Mouse (Mus musculus): Measurements from ENCODE around the gene Gstt2.

- no peak for TF ChIP-seq CTCF (IDR thresholded peaks at IDR 0.05; ENCODE audit: low read depth, low read length)
- no peak for TF ChIP-seq POLR2A (IDR thresholded peaks at IDR 0.05; ENCODE audit: insufficient read depth, low read length)
These were observed 48.0 kb downstream of the Gstt2 start for GRCm38 (mm10) chr10:75789081-75789735.

All from ES-Bruce4 (cell line).